Mouse (Mus musculus) midbrain, embryonic 16.5 days (tissue): ENCODE data around the gene Hsd17b2. TPM values are rescaled to one million over a fixed set of nuclear protein-coding genes. Genes with fewer than 3 reads are reported as not detected.

ENCODE experiments used
- ATAC-seq: fragments of 200-750 bp; cut with Nextera tagmentation; 2 replicates; pipeline ENCODE4 v1.8.0; 2017; ENCODE audit warnings: moderate TSS enrichment
- H3K27ac ChIP-seq: fragments of 300-500 bp; sonication (generic); 2 replicates; pipeline ENCODE4 v1.5.1; 2014; ENCODE audit warnings: mild to moderate bottlenecking, low read length, mixed read lengths
- H3K27me3 ChIP-seq: fragments of 300-500 bp; sonication (generic); 2 replicates; pipeline ENCODE4 v1.6.1; 2014; ENCODE audit warnings: low read depth, low read length, mixed read lengths; ENCODE audit not compliant: control insufficient read depth, insufficient read depth
- H3K36me3 ChIP-seq: fragments of 300-500 bp; sonication (generic); 2 replicates; pipeline ENCODE4 v1.6.1; 2014; ENCODE audit warnings: mild to moderate bottlenecking, low read length, moderate library complexity, mixed read lengths; ENCODE audit not compliant: control insufficient read depth, insufficient read depth
- H3K4me1 ChIP-seq: fragments of 300-500 bp; sonication (generic); 2 replicates; pipeline ENCODE4 v1.6.1; 2014; ENCODE audit warnings: mild to moderate bottlenecking, low read length, mixed read lengths; ENCODE audit not compliant: control insufficient read depth, insufficient read depth
- H3K4me2 ChIP-seq: fragments of 300-500 bp; sonication (generic); 2 replicates; pipeline ENCODE4 v1.6.1; 2014; ENCODE audit warnings: mild to moderate bottlenecking, low read length, mixed read lengths
- H3K4me3 ChIP-seq: fragments of 300-500 bp; sonication (generic); 2 replicates; pipeline ENCODE4 v1.5.1; 2014; ENCODE audit warnings: low read depth, mild to moderate bottlenecking, low read length, moderate library complexity, mixed read lengths
- H3K9ac ChIP-seq: fragments of 300-500 bp; sonication (generic); 2 replicates; pipeline ENCODE4 v1.6.1; 2014; ENCODE audit warnings: low read depth, low read length, mixed read lengths
- H3K9me3 ChIP-seq: fragments of 300-500 bp; sonication (generic); replicated peaks from 2 replicates; pipeline ENCODE4 v1.6.1; 2014; ENCODE audit warnings: mild to moderate bottlenecking, low read length, mixed read lengths; ENCODE audit not compliant: control insufficient read depth, poor library complexity, severe bottlenecking
- WGBS: fragments of 180-500 bp; shearing (Covaris S2); extraction: QIAGEN DNeasy Blood & Tissue Kit; methylation state at CpG from one replicate; pipeline ENCODE4 v1.1.7; 2014; 5-methylcytosine and 5-hydroxymethylcytosine counted together
- polyA plus RNA-seq: library from polyadenylated mRNA; unstranded; fragments of >200 nt; fragmentation: Nextera tagmentation; extraction: Ambion mirVana; gene quantifications from 2 replicates; pipeline ENCODE4 v1.2.1, GENCODE M21; 2015

The Hsd17b2 gene
- polyA plus RNA-seq, 1 experiment from 2014 or later, result 0.29 TPM

GRCm38 (mm10) chr8:117676460-117676859 is 25.2 kb upstream of the Hsd17b2 start:
- Histone ChIP-seq H3K36me3 (no peaks in the 10 kb centered on the region), H3K4me2 (no peak overlapping the region), H3K27me3 (no peaks in the 10 kb centered on the region), H3K4me1 (0 out of 2 replicates have a peak, but pooled peaks cover 2% of the 10 kb centered on the region), H3K27ac (no peak overlapping the region), H3K4me3 (no peak overlapping the region), H3K9me3 (no peaks in the 10 kb centered on the region), H3K9ac (no peak overlapping the region)
- no peak for ATAC-seq
- WGBS, result 76% methylated on average over 9 of the region's 9 CpGs

- Histone ChIP-seq H3K4me2 (no peak overlapping the region), H3K4me1 (0 out of 2 replicates have a peak, but pooled peaks cover 2% of the 10 kb centered on the region), H3K9me3 (no peaks in the 10 kb centered on the region), H3K27ac (no peak overlapping the region), H3K27me3 (no peaks in the 10 kb centered on the region), H3K4me3 (no peak overlapping the region), H3K36me3 (no peaks in the 10 kb centered on the region), H3K9ac (no peak overlapping the region)
- ATAC-seq, result no peak
- 89% methylated on average over 8 of the region's 8 CpGs for WGBS
These were observed 24.7 kb upstream of the Hsd17b2 start for GRCm38 (mm10) chr8:117677011-117677410.

- Histone ChIP-seq H3K4me3 (no peak overlapping the region), H3K27ac (no peak overlapping the region), H3K4me1 (no peaks in the 10 kb centered on the region), H3K9me3 (no peaks in the 10 kb centered on the region), H3K4me2 (no peak overlapping the region), H3K9ac (no peak overlapping the region), H3K27me3 (no peaks in the 10 kb centered on the region), H3K36me3 (no peaks in the 10 kb centered on the region)
- WGBS, result 77% methylated on average over 4 of the region's 4 CpGs
- ATAC-seq, result no peak
These were observed 23.1 kb upstream of the Hsd17b2 start for GRCm38 (mm10) chr8:117678650-117679049.

- ATAC-seq, result no peak
- 90% methylated on average over 10 of the region's 10 CpGs for WGBS
- Histone ChIP-seq H3K27ac (no peak overlapping the region), H3K27me3 (no peaks in the 10 kb centered on the region), H3K4me3 (no peak overlapping the region), H3K9me3 (no peaks in the 10 kb centered on the region), H3K4me2 (no peak overlapping the region), H3K36me3 (no peaks in the 10 kb centered on the region), H3K9ac (no peak overlapping the region), H3K4me1 (no peaks in the 10 kb centered on the region)
These were observed 17.7 kb upstream of the Hsd17b2 start for GRCm38 (mm10) chr8:117683925-117684472.

- WGBS, result 80% methylated on average over 11 of the region's 11 CpGs
- Histone ChIP-seq H3K9me3 (no peaks in the 10 kb centered on the region), H3K36me3 (no peaks in the 10 kb centered on the region), H3K27me3 (no peaks in the 10 kb centered on the region), H3K4me1 (no peaks in the 10 kb centered on the region), H3K4me2 (no peak overlapping the region), H3K4me3 (no peak overlapping the region), H3K27ac (no peak overlapping the region), H3K9ac (no peak overlapping the region)
- no peak for ATAC-seq
These were observed 17.2 kb upstream of the Hsd17b2 start for GRCm38 (mm10) chr8:117684504-117684903.

- Histone ChIP-seq H3K4me3 (no peak overlapping the region), H3K9me3 (no peaks in the 10 kb centered on the region), H3K4me2 (no peak overlapping the region), H3K4me1 (no peaks in the 10 kb centered on the region), H3K36me3 (no peaks in the 10 kb centered on the region), H3K27ac (no peak overlapping the region), H3K27me3 (no peaks in the 10 kb centered on the region), H3K9ac (no peak overlapping the region)
- whole genome bisulfite sequencing, result 91% methylated on average over 7 of the region's 7 CpGs
- ATAC-seq, result no peak
These were observed 13.8 kb upstream of the Hsd17b2 start for GRCm38 (mm10) chr8:117687890-117688289.

GRCm38 (mm10) chr8:117692131-117692530 is 9.6 kb upstream of the Hsd17b2 start:
- no peaks in the 10 kb centered on the region for H3K36me3 ChIP-seq
- no peak overlapping the region for H3K4me3 ChIP-seq
- no peak overlapping the region for H3K4me2 ChIP-seq
- H3K9me3 ChIP-seq, result no peaks in the 10 kb centered on the region; the same call in 1 of the 2 replicates
- no peak overlapping the region for H3K9ac ChIP-seq
- H3K27ac ChIP-seq, result no peak overlapping the region
- H3K27me3 ChIP-seq, result no peaks in the 10 kb centered on the region
- WGBS, result 93% methylated on average over 4 of the region's 4 CpGs
- H3K4me1 ChIP-seq, result no peaks in the 10 kb centered on the region
- ATAC-seq, result no peak

- 100% methylated on average over 1 of the region's 1 CpGs for WGBS
- no peaks in the 10 kb centered on the region; the same call in 1 of the 2 replicates for H3K9me3 ChIP-seq
- H3K27me3 ChIP-seq, result no peaks in the 10 kb centered on the region
- H3K27ac ChIP-seq, result no peak overlapping the region
- no peak for ATAC-seq
- H3K4me2 ChIP-seq, result no peak overlapping the region
- H3K9ac ChIP-seq, result no peak overlapping the region
- H3K4me3 ChIP-seq, result no peak overlapping the region
- H3K36me3 ChIP-seq, result no peaks in the 10 kb centered on the region
- H3K4me1 ChIP-seq, result no peaks in the 10 kb centered on the region
These were observed 6.1 kb upstream of the Hsd17b2 start for GRCm38 (mm10) chr8:117695636-117696035.

- no peaks in the 10 kb centered on the region for H3K27me3 ChIP-seq
- H3K9ac ChIP-seq, result no peak overlapping the region
- H3K9me3 ChIP-seq, result no peaks in the 10 kb centered on the region; the same call in 1 of the 2 replicates
- H3K4me1 ChIP-seq, result no peaks in the 10 kb centered on the region
- H3K4me3 ChIP-seq, result no peak overlapping the region
- H3K27ac ChIP-seq, result no peak overlapping the region
- ATAC-seq, result no peak
- H3K4me2 ChIP-seq, result no peak overlapping the region
- no peaks in the 10 kb centered on the region for H3K36me3 ChIP-seq
- 47% methylated on average over 5 of the region's 5 CpGs for WGBS
These were observed 4.5 kb upstream of the Hsd17b2 start for GRCm38 (mm10) chr8:117697248-117697647.
